Mouse (Mus musculus) erythroblast, embryonic 14.5 days (primary cell): ENCODE data around the gene Gins2.

ENCODE experiments used
- GATA1 ChIP-seq: IDR thresholded peaks from 2 replicates; pipeline ENCODE4 v1.6.1; 2012; ENCODE audit warnings: low read length, inconsistent platforms, mixed read lengths
- TAL1 ChIP-seq: IDR thresholded peaks from 3 replicates; pipeline ENCODE4 v1.6.1; 2012; ENCODE audit warnings: low read length, inconsistent platforms, mixed read lengths

DNA sequence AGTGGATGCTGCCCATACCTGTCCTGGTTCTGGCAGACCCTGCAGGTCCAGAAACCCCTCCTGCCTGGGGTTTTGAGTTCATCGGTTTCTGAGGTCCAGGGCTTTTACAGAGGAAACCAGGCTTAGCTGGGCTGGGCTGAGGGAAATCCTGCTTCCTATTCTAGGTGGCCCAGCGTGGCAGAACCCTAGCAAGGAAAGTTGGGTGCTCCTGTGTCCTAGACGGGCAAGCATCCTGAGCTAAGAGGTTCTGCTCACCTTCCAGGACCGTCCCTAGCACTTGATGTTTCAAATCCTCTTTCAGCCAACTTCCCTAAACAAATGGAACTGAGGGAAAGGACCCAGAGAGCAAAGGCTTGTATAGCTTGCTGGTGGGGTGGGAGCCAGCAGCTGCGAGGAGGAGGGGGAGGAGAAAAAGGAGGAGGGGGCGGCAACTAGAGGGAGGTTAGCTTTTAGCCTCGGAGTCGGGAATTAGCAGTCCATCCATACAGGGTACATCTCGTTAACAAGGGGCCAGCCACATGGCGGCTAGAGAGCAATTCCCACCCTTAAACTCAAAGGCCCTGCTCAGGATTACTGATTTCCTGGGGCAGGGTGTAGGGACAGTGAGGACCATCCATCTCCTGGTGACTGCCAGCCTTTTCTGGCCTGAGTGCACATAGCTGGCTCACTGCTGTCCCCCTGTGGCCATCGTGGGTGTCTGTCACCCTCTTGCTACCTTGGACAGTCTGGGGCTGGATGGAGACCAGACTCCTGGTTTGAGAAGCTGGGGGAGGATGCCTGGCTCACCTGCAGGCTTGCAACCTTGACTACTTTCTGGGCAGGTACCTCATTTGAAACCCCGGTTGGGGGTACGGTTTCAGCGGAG lies 54.4 kb downstream of the Gins2 start:
- TF ChIP-seq GATA1 = no peak
- TF ChIP-seq TAL1 = no peak
